Mouse (Mus musculus) gastrocnemius, postnatal 36 days (tissue): Measurements from ENCODE around the gene Ifnl2. TPM values are rescaled to one million over a fixed set of nuclear protein-coding genes. Genes with fewer than 3 reads are reported as not detected.
"Not testable (repeated sequence)": the region's sequence is repeated elsewhere in the genome, so short reads cannot be mapped to it uniquely, and the experiment has no call there.

Source experiments
- DNase-seq, 2 experiments: peaks; one replicate each; pipeline ENCODE4 v3.0.0; 2022
- intact Hi-C: fragments of 180-260 bp; cut with DNase I; formaldehyde crosslinking; loops from one replicate; pipeline ENCODE4 v1.15.1; 2025
- long read RNA-seq, 2 experiments: library from polyadenylated mRNA; stranded (forward); transcript quantifications; one replicate each; pipeline ENCODE4 v2.0.0; 2021
- total RNA-seq, 2 experiments: library from RNA; stranded (reverse); gene quantifications; 2 replicates each; pipeline ENCODE4 v1.2.3; 2021

Ifnl2 gene
- total RNA-seq: not detected
- long read RNA-seq, experiment 1: 0 reads
- long read RNA-seq, experiment 2: 0 reads

- DNase-seq, intact Hi-C loops: not testable (repeated sequence)
Measured at GRCm38 (mm10) chr7:28510405-28510974, at the start of gene Ifnl2. Ifnl2 (minus strand) TSS chr7:28510455.

GRCm38 (mm10) chr7:28558486-28558885 is 48.2 kb upstream of the Ifnl2 start:
- peak; percentile 55 to 66 for DNase-seq
- intact Hi-C loops: no loop called here

- DNase-seq: no peak
- intact Hi-C loops: no loop called here
Measured at GRCm38 (mm10) chr7:28557708-28558107, 47.5 kb upstream of the Ifnl2 start.

- intact Hi-C loops: no loop called here
- DNase-seq: no peak
Measured at GRCm38 (mm10) chr7:28557069-28557468, 46.8 kb upstream of the Ifnl2 start.

GRCm38 (mm10) chr7:28555939-28556535 is 45.8 kb upstream of the Ifnl2 start:
- no peak for DNase-seq
- intact Hi-C loops: no loop called here

- DNase-seq: no peak
- intact Hi-C loops: loop anchor here (2.0 kb wide), 1 partner anchor 30 kb away; no protein-coding TSS in a partner anchor
Measured at GRCm38 (mm10) chr7:28553076-28553475, 42.8 kb upstream of the Ifnl2 start.

GRCm38 (mm10) chr7:28547628-28548027 is 37.4 kb upstream of the Ifnl2 start:
- no peak for DNase-seq
- intact Hi-C loops: no loop called here

- intact Hi-C loops: no loop called here
- DNase-seq: no peak
Measured at GRCm38 (mm10) chr7:28547154-28547553, 36.9 kb upstream of the Ifnl2 start, which contains the start of gene Nccrp1. Nccrp1 (minus strand) TSS chr7:28547254.

- intact Hi-C loops: no loop called here
- DNase-seq: no peak
Measured at GRCm38 (mm10) chr7:28546649-28547048, 36.4 kb upstream of the Ifnl2 start.

- intact Hi-C loops: no loop called here
- DNase-seq: no peak
Measured at GRCm38 (mm10) chr7:28545891-28546210, 35.6 kb upstream of the Ifnl2 start.

GRCm38 (mm10) chr7:28545048-28545890 is 35.0 kb upstream of the Ifnl2 start:
- intact Hi-C loops: no loop called here
- no peak for DNase-seq

- intact Hi-C loops: no loop called here
- DNase-seq: no peak
Measured at GRCm38 (mm10) chr7:28544051-28544601, 33.9 kb upstream of the Ifnl2 start.

GRCm38 (mm10) chr7:28540526-28540925 is 30.3 kb upstream of the Ifnl2 start, which contains the start of gene Sycn:
Sycn (plus strand) TSS chr7:28540885.
- intact Hi-C loops: no loop called here

GRCm38 (mm10) chr7:28538886-28539285 is 28.6 kb upstream of the Ifnl2 start:
- intact Hi-C loops, DNase-seq: not testable (repeated sequence)

More at GRCm38 (mm10) chr7:28540526-28540925, 30.3 kb upstream of the Ifnl2 start, which contains the start of gene Sycn:
- no peak for DNase-seq

- DNase-seq: no peak
- intact Hi-C loops: no loop called here
Measured at GRCm38 (mm10) chr7:28532005-28532404, 21.8 kb upstream of the Ifnl2 start.

- intact Hi-C loops: loop anchor here (2.0 kb wide), 1 partner anchor 81 kb away; no protein-coding TSS in a partner anchor
- peak; percentile 69 to 74 for DNase-seq
Measured at GRCm38 (mm10) chr7:28527922-28528719, 17.9 kb upstream of the Ifnl2 start.

- intact Hi-C loops, DNase-seq: not testable (repeated sequence)
Measured at GRCm38 (mm10) chr7:28522536-28522935, 12.3 kb upstream of the Ifnl2 start, which contains the start of gene Ifnl3. Ifnl3 (plus strand) TSS chr7:28522836.

- DNase-seq: no peak
- intact Hi-C loops: no loop called here
Measured at GRCm38 (mm10) chr7:28511441-28511840, 1.2 kb upstream of the Ifnl2 start.

GRCm38 (mm10) chr7:28509121-28509520 is 1.1 kb downstream of the Ifnl2 start:
- intact Hi-C loops, DNase-seq: not testable (repeated sequence)

- intact Hi-C loops: no loop called here
- no peak for DNase-seq
Measured at GRCm38 (mm10) chr7:28505585-28505984, 4.7 kb downstream of the Ifnl2 start.
